Mouse (Mus musculus) heart, postnatal 14 days (tissue): ENCODE data around the gene Omp. TPM values are rescaled to one million over a fixed set of nuclear protein-coding genes. Genes with fewer than 3 reads are reported as not detected.
"Not testable (repeated sequence)": the region's sequence is repeated elsewhere in the genome, so short reads cannot be mapped to it uniquely, and the experiment has no call there.

ENCODE experiments used
- DNase-seq, 2 experiments: peaks; one replicate each; pipeline ENCODE4 v3.0.0; 2021 to 2022
- intact Hi-C: fragments of 180-260 bp; cut with DNase I; formaldehyde crosslinking; loops from one replicate; pipeline ENCODE4 v1.15.1; 2025
- long read RNA-seq, 2 experiments: library from polyadenylated mRNA; stranded (forward); transcript quantifications; one replicate each; pipeline ENCODE4 v2.0.0; 2021
- total RNA-seq, 2 experiments: library from RNA; stranded (reverse); gene quantifications; 2 replicates each; pipeline ENCODE4 v1.2.3; 2021

The Omp gene
- under 1 TPM; 0.22 TPM for total RNA-seq
- long read RNA-seq, experiment 1: 0 reads
- long read RNA-seq, experiment 2: 0 reads

DNA sequence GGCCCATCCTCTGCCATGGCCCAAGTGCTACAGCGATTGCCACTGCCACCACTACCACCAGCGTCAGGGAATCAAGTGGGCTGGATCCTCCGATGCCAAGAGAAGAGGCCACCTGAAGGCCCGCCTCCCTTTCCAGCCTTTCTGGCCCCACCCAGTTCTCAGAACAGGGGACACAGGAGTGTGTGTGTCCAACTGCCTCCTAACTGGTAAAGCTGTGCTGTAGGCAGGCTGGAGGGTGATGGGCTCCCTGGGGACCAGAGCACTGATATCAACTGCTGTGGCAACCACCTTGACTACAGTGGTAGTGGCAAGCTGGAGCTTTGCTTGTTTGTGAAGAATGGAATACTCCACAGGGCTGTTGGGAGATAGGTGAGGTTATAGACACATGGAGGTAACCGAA, at the start of gene Omp:
Gene Omp (minus strand): TSS at position 101 of the 400 bp plus-strand sequence.
- intact Hi-C loops: no loop called here
- DNase-seq: no peak

DNA sequence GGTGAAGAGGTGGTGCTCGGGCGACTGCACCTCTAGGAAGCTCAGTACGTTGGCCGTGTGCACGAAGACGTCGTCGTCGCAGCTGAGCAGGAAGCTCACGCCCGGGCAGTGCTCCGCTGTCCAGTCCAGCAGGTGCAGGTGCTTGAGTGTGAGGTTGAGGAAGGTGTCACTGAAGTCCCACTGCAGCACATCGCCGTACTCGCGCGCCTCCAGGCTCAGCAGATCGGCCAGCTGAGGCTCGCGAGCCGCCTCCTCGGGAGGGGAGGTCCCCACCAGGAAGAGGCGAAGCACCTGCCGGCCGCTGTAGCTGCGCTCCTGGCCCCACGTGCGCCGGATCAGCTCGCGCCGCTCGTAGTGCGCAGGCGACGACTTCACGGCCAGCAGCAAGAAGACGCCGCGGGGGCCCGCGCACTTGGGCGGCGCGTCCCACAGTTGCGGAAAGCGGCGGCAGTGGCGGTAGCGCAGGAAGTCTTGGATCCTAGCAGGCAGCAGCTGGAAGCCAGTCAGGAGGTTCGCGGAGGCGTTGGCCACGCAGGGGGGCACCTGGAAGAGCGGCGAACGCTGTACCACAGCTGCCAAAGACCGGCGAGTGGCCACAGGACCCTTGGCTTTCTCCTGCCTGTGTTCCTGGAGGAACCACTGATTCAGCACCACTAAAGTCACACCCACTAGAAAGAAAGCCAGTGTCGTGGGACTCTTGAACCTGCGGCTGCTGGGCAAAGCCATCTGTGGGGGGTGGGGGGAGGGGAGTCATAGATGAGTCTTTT, 48.9 kb upstream of the Omp start:
- DNase-seq: peak in 1 of 2 experiments; percentile 18
- intact Hi-C loops: no loop called here

DNA sequence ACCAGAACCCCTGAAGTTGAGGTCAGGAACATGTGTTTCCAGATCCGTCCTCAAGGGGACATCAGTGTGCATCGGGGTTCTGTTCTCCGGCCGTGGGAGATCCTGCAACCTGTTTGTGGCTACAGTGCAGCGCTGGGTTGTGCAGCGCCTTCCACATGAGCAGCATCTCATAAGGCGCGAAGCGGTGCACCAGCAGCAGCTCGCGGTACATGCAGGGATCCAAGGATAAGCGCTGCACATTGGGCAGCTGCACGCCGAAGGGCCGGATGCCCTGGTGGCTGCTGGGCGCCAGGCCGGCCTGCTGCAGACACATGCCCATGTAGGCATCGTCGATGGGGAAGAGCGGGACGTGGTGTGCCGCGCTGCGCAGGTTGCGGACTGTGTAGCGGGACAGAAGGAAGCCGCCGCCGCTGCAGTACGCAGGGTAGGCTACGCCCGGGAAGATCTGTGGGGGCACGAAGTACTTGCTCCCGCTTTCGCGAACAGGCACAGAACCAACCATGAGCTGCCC, 48.3 kb upstream of the Omp start:
- intact Hi-C loops: no loop called here
- DNase-seq: peak in 1 of 2 experiments; percentile 23

DNA sequence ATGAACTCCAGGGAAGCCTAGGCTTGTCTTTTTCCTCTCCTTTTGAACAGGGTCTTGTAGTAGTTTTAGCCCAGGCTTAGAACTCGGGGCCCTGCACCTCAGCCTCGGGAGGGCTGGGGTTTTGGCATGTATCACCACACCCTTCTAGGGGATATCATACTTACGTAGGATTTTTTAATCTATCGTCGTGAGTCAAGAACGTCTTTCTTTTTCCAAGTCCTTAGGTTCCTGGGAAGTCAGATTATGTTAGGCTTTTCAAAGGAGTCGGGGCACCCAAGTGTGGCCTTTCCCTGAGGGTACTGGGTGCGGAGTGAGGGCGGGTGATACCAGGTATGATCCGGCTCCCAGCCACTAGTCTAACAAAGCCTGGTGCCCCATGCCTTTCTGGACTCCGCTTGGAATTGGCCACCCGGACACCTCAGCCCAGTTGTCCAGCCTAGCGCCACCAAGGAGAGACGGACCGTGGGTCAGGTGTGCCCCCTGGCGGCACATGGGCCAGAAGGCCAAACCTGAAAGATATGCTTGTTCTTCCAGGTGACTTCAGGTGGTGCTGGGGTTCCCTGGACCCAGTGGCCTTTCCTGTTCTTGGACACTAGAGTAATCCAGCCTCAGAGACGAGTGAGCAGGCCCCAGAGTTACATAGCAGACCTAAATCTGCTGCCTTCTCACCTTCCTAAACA, 46.4 kb upstream of the Omp start:
- peak in 1 of 2 experiments; percentile 41 for DNase-seq
- intact Hi-C loops: loop anchor here (1.0 kb wide), 1 partner anchor 36 kb away; no protein-coding TSS in a partner anchor

DNA sequence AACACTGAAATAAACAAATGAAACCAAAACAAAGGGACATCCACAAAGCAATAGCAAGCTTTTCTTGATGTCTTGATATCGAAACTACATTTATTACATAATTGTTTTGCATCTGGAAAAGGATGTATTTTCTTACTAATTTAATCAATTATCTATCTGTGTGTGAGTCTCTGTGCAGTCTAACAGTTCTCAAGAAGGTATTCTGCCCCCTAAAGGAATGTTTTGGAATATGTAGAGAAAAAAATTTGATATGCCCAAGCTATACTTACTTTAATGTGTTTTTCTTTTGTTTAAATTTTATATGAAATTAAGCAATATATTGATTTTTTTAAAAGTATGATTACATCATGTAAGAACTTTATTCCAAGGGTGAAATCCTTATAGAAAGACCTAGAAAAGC, 45.3 kb upstream of the Omp start:
- DNase-seq: no peak
- intact Hi-C loops: no loop called here

DNA sequence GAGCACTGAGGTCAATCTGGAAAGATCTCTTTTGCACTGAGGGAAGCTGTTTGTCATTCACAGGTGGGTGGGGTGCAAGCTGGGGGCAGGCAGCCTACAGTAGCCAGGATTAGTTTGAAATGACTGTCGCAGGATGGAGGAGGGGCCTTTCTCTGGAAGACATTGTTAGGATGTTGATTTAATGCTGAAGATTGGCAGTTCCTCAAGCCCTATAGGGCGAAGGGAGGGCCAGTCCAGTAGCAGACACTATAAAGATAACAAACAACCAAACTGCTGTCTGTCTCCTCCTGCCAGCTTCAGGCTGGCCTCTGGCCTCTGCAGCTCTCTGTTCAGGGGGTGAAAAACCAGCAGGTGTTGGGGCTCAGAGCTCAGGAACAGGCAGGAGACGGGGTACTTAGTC, 44.4 kb upstream of the Omp start:
- no peak for DNase-seq
- intact Hi-C loops: no loop called here

DNA sequence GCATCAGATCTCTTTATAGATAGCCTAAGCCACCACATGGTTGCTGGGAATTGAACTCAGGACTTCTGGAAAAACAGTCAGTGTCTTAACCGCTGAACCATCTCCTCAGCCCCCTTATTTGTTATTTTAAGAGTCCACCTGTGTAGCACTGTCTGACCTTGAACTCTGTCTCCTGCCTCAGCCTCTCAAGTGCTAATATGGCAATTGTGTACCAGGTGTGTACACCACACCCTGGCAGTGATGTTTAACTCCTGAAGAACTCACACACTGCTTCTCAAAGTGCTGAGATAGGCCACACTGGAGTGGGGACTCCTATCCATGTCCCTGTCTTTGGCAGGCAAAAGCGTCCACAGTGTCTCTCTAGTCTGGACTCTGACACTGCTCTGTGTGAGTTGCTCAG, 43.4 kb upstream of the Omp start:
- intact Hi-C loops: no loop called here

DNA sequence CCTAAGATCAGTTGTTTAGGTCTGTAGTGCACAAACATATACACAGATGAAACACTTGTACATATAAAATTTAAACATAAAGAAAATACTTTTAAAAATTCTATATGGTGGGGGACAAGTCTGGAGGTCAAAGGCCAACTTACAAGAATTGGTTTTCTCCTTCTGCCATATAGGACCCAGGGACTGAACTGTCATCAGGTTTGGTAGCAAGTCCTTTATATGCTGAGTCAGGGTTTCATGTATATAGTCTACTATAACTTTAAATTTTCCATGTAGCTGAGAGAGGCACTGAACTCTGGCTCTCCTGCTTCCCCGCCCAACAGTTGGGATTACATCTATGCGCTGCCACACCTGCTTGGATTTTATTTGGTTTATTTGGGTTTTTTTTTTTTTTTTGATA, 42.9 kb upstream of the Omp start:
- intact Hi-C loops: no loop called here
- no peak for DNase-seq

More for the DNA sequence above, 43.4 kb upstream of the Omp start:
- no peak for DNase-seq

DNA sequence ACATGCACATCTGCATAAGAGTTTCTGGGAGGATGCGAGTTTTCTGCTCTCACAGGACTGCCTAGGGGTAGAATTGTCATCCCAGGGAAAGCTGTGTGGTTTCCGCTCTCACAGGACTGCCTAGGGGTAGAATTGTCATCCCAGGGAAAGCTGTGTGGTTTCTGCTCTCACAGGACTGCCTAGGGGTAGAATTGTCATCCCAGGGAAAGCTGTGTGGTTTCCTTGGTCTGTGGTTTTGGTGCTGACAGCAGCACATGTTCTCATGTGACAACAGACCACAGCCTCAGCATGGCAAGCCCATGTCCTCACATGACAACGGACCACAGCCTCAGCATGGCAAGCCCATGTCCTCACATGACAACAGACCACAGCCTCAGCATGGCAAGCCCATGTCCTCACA, 42.0 kb upstream of the Omp start:
- DNase-seq, intact Hi-C loops: not testable (repeated sequence)

DNA sequence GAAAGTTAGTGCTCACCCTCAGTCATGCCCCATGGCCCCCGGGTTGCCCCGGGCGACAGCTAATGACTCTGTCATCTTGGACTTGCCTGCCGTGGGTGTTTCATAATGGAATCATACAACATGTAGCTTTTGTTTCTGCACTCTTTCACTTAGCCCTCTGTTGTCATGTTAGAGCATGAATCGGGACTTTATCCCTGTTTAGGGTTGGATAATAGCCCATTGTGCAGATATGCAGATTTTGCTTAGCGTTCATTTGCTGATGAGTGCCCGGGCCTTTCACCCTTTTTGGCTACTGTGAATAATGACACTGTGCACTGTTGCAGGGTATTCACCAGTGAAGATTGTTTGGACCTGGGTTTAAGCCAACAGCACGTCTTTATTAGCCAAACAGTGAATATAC, 41.3 kb upstream of the Omp start:
- intact Hi-C loops: no loop called here
- no peak for DNase-seq

DNA sequence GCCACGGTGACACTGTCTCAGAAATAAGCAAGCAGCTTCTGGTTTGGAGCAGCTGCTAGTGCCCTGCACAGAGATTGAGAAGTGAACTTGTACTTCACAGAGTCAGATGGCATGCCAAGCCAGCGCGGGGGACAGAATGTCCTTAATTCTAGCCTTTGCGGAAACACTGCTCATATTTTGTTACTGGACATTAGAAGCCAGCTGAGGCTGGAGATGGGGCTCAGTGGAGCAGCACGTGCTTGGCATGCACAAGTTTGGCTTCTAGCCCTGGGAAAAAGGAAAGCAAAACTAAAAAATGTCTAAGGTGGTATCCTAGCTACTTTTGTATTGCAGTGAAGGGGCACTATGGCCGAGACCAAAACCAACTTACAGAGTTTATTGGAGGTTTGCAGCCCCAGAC, 40.0 kb upstream of the Omp start:
- intact Hi-C loops: no loop called here
- no peak for DNase-seq

DNA sequence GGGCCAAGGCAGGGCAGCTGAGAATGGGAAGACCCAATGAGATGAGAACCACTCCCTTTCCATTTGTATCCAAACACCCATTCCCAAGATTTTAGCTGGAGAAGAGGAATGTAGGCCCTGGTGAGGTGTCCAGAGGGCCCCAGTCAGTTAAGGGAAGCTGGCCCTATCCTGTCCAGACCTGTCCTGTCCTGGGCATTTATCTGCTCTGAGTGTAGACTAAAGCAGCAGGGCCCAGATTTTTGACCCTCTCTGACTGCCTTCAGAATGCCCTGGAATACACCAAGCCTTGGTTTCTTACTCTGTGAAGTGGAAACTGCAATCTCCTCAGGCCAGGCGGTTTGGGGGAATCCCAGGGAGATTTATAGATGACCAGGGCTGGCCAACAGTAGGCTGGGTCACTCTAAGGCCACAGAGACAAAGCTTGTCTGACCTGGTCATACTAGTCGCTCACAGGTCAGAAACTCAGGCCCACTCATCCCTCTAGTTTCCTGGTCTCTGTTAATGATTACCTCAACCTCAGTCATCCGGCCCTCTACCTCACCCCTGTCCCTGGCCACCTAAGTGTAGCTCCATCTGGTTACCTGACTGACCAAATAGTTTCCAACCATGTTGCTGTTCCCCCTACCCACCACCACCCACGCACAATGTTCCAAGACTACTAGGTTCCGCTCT, 33.4 kb upstream of the Omp start:
- DNase-seq: no peak
- intact Hi-C loops: no loop called here

DNA sequence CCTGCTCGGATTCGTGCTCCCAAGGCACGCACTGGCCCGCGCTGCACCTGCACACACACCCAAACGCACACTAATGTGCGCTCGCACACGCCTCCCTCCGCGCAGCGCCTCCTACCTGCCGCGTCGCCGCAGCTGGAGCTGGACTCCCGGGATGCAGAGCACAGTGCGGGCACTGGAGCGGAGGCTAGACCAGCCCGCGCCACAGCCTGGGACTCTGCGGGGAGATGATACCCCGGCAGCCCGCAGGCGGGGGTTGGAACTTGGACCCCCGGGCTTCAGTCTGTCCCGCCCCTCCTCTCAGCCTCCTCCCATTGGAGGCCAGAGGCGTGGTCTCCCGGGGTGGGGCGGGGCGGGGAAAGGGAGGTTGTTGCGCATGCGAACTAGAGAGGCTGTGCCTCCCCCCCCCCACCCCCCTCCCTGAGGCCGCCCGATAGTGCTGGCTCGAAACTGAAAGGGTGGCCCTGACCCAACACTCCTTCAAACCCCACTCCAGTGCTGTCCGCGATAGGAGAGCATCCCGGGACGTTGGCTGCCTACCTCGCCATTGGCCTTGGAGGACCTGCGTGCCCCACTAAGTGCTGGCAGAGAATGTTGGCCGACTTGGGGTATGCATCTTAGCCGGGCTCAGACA, 32.7 kb upstream of the Omp start, which contains the start of gene Capn5:
Gene Capn5 (minus strand): TSS at position 346 of the 631 bp plus-strand sequence.
- DNase-seq: peak; percentile 60 to 72
- intact Hi-C loops: no loop called here

DNA sequence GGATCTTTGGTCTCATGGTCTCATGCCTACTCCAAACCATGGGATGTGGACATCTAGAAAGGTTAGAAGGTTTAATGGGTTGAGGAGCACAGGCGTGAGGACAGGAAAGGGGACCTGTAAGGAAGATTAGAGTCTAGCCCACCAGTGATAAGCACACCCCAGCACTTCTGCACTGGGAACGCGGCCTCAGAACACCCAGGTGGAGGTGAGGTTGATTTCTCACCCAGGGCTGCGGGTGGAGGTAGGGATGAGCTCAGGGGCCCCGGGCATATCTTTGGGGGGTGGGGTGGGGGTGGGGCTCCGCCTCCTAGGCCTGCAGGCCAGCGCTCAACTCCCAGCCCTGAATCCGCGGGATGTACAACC, 32.2 kb upstream of the Omp start:
- intact Hi-C loops: no loop called here
- DNase-seq: no peak

DNA sequence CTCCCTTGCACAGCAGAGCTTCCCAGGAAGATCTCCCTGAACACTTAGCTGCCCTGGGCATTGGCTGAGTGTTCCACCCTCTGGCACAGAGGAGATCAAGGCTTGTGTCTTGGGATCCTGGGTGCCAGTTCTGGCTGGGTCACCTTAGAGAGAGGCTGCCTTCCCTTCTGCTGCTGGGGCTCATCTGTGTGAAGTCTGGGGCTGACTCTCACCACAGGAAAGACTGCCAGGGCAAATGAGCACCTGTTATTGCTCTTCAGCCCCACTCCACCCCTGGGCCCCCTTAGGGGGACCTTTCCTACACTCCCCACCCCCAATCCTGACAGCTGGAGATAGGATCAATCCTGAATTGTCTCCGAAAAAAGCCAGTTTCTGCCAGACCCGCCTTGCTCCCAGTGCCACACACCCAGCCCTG, 31.8 kb upstream of the Omp start:
- DNase-seq: no peak
- intact Hi-C loops: no loop called here

DNA sequence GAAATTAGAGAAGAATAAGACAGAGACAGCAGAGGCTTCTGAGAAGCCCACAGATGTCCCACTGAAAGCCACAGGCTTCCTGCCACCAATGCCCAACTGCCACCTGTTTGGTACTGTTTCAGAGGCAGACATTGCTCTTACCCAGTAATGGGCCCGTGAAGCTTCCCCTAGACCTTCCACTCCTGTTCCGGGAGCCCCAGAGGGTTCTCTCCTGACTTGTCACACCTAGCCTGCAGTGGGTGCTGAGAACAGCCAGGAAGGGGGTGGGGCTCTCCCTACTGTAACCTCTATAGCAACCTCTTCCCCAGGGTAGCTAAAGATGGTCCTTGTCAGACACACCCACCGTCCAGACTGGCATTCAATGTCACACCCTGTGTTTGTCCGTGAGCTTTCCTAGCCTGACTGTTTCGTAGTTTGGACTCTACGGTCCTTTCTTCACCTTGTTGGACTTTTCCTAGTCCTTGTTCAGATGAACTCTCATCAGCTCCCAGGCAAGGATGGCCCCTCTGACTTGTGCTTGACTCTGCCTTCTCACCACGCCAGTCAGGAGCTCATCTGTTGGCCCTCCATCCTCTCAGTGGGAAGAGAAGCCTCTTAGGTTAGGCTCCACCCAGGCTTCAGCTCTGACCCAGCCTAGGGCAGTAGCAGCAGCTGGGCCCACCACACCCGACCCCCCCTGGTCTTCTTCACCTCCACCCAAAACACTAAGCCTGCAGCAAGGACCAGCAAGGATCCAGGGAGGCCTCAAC, 31.2 kb upstream of the Omp start:
- DNase-seq: no peak
- intact Hi-C loops: no loop called here

DNA sequence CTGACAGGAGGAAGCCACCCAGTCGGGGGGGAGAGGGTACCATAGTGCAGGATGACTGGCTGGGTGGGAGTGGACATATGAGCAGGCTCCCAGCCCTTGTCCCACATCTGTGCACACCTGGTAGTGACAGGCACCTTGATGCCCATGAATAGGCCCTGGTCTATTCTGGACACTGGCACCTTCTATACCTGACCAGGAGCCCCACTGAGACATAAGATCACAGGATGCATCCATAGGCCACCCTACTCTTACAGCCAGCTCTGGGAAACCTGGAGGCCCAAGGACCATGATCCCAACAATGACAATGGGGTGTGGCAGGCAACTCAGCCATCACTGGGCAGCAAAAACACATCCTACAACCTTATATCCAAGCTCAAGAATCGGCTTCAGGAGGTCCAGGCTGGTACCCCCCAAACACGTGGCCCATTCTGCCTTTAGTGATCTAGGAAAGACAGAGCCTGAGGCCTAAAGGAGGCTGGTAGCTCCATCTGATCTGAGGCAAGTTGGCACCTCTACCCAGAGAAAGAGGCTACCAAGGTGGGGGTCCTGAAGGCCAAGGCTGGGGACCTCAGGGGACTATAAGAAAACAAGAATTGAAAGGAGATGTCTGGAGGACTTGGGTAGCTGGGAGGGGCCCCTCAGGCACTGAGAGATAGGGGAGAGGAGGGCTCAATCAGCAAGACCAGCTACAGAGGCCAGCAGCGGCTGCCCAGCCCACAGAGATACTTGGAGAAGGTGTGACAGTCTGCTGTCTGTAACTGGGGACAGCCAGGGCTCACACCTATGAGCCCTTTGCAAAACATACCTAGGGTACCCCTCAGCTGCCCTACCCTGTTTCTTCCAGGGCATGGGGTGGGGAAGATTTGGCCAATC, 29.8 kb upstream of the Omp start:
- intact Hi-C loops: no loop called here
- no peak for DNase-seq

DNA sequence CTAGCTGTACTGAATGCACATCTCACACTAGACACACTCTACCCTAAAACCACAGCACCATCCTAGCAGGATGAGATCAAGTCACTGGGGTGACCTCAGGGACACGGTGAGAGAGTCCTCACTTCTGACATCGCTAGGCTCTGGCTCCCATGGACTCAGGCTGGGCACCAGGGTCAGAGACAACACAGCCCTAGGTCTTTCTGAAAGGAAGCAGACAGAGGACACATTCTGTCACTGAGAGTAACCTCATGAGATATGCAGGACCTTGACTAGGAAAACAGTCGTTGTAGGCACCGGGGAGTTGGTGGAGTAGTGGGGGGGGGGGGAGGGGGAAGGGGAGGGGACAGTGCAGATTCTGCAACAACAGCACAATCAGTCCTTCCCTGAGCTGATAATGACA, 28.1 kb upstream of the Omp start:
- no peak for DNase-seq

DNA sequence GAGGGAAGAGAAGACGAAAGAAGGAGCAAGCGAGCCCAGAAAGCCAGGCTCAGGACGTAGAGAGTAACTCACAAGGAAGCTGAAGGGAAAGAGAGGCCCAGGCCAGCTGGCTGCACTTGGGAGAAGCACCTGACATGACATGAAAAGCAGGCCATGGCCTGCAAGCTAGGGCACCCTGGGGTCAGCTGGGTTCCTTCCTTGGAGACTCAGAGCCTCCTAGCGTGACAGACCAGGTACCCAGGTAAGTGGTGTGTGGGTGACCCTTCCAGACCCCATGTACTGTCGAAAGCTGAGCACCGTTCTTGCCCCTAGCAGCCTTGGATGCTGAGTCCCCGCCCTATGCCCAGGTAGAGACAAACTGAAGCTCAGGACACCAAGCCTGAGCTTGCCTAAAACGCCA, 27.4 kb upstream of the Omp start:
- intact Hi-C loops: no loop called here
- DNase-seq: no peak

More for the DNA sequence above, 28.1 kb upstream of the Omp start:
- intact Hi-C loops: no loop called here
